Mouse (Mus musculus): Measurements from ENCODE around the gene Frat2. TPM values are rescaled to one million over a fixed set of nuclear protein-coding genes. Genes with fewer than 3 reads are reported as not detected.
"Not testable (repeated sequence)": the region's sequence is repeated elsewhere in the genome, so short reads cannot be mapped to it uniquely, and the experiment has no call there.

Frat2 gene
- 1 to 10 TPM; 7.1 to 7.4 TPM for total RNA-seq (2021)
- long read RNA-seq, experiment 1, transcript Frat2-201 (1 exons, 2,161 nt): major isoform, 7 of 7 reads
- long read RNA-seq, experiment 1, partial matches to known transcripts: 0 of 7 reads
- long read RNA-seq, experiment 1, other reads (novel, unspliced or antisense): 0 of 7 reads
- long read RNA-seq, experiment 2, partial matches to known transcripts: 0 of 2 reads
- long read RNA-seq, experiment 2, other reads (novel, unspliced or antisense): 0 of 2 reads

- peak; percentile 83 to 86 for DNase-seq (ENCODE audit: low spot score in 2 of 2)
Measured at GRCm38 (mm10) chr19:41847992-41848851, at the start of gene Frat2. TSS of gene Frat2 (minus strand) at chr19:41848132.

- DNase-seq (ENCODE audit: low spot score in 2 of 2): no peak
Measured at GRCm38 (mm10) chr19:41896319-41896711, 48.4 kb upstream of the Frat2 start.

- peak; percentile 82 to 86 for DNase-seq (ENCODE audit: low spot score in 2 of 2)
Measured at GRCm38 (mm10) chr19:41895460-41896318, 47.8 kb upstream of the Frat2 start, which contains the start of gene Rrp12. TSS of gene Rrp12 (minus strand) at chr19:41896173.

- DNase-seq (ENCODE audit: low spot score in 2 of 2): no peak
Measured at GRCm38 (mm10) chr19:41894959-41895358, 47.0 kb upstream of the Frat2 start.

GRCm38 (mm10) chr19:41888191-41888590 lies 40.3 kb upstream of the Frat2 start:
- DNase-seq (ENCODE audit: low spot score in 2 of 2): no peak

GRCm38 (mm10) chr19:41883882-41884281 lies 36.0 kb upstream of the Frat2 start:
- DNase-seq (ENCODE audit: low spot score in 2 of 2): no peak

- DNase-seq (ENCODE audit: low spot score in 2 of 2): no peak
Measured at GRCm38 (mm10) chr19:41881842-41882241, 33.9 kb upstream of the Frat2 start.

GRCm38 (mm10) chr19:41874356-41874755 lies 26.4 kb upstream of the Frat2 start:
- no peak for DNase-seq (ENCODE audit: low spot score in 2 of 2)

- DNase-seq (ENCODE audit: low spot score in 2 of 2): peak; percentile 18 to 32
Measured at GRCm38 (mm10) chr19:41872285-41872684, 24.4 kb upstream of the Frat2 start.

GRCm38 (mm10) chr19:41869946-41870345 lies 22.0 kb upstream of the Frat2 start:
- not testable (repeated sequence) for DNase-seq (ENCODE audit: low spot score in 2 of 2)

- DNase-seq (ENCODE audit: low spot score in 2 of 2): peak; percentile 37 to 47
Measured at GRCm38 (mm10) chr19:41869296-41869695, 21.4 kb upstream of the Frat2 start.

- DNase-seq (ENCODE audit: low spot score in 2 of 2): no peak
Measured at GRCm38 (mm10) chr19:41866707-41867106, 18.8 kb upstream of the Frat2 start.

GRCm38 (mm10) chr19:41857816-41858310 lies 9.9 kb upstream of the Frat2 start:
- DNase-seq (ENCODE audit: low spot score in 2 of 2): no peak

GRCm38 (mm10) chr19:41857086-41857762 lies 9.3 kb upstream of the Frat2 start:
- no peak for DNase-seq (ENCODE audit: low spot score in 2 of 2)

- no peak for DNase-seq (ENCODE audit: low spot score in 2 of 2)
Measured at GRCm38 (mm10) chr19:41852423-41852822, 4.5 kb upstream of the Frat2 start.

- no peak for DNase-seq (ENCODE audit: low spot score in 2 of 2)
Measured at GRCm38 (mm10) chr19:41850719-41851543, 3.0 kb upstream of the Frat2 start.

- no peak for DNase-seq (ENCODE audit: low spot score in 2 of 2)
Measured at GRCm38 (mm10) chr19:41850021-41850718, 2.2 kb upstream of the Frat2 start.

GRCm38 (mm10) chr19:41847614-41847991 lies 329 bp downstream of the Frat2 start:
- not testable (repeated sequence) for DNase-seq (ENCODE audit: low spot score in 2 of 2)

GRCm38 (mm10) chr19:41847091-41847581 lies 796 bp downstream of the Frat2 start:
- peak; percentile 36 to 58 for DNase-seq (ENCODE audit: low spot score in 2 of 2)

Measured in left cerebral cortex, adult 18-20 months (tissue).